In genomic region chr15:80799634-80800137, GRCm38 (mm10) we compare ENCODE assay signal across 8 mouse cellular contexts.
A peak's percentile ranks its signal among the peaks of the same experiment; 100 is the strongest.
DNase-seq lines count a peak whose midpoint lies in the region; ATAC-seq and TF ChIP-seq lines count a peak whose summit lies in the region.

No protein-coding gene starts in this region.

- DNase-seq in 416B (ENCODE audit: low read depth) (peak; percentile 83), MEL (ENCODE audit: low read depth, low spot score) (peak; percentile 88)
- DNase-seq in cerebellum, postnatal 36 days, result peak; percentile 39 to 42
- DNase-seq in heart, adult 9 months (ENCODE audit: low spot score in 2 of 2), result peak; percentile 38 to 50
- DNase-seq in kidney, postnatal 0 days (ENCODE audit: low spot score), result peak; percentile 88
- peak; percentile 85 for DNase-seq in lung, embryonic 14.5 days
- peak; percentile 81 for DNase-seq in retina, postnatal 1 day

- H3K27me3 ChIP-seq in MEL (ENCODE audit: control insufficient read depth in 1 of 2, insufficient read depth in 2 of 2, low read length in 2 of 2), result no peaks in the 10 kb centered on the region
- no peaks in the 10 kb centered on the region for H3K27me3 ChIP-seq in kidney, postnatal 0 days (ENCODE audit: insufficient read depth, low read length)
- no peaks in the 10 kb centered on the region for H3K27me3 ChIP-seq in lung, embryonic 14.5 days (ENCODE audit: insufficient read depth, low read length)

- TF ChIP-seq POLR2A in MEL (IDR thresholded peaks at IDR 0.05; ENCODE audit: control insufficient read depth in 1 of 2, insufficient read depth in 1 of 2, low read depth in 1 of 2, low read length in 2 of 2, poor library complexity in 1 of 2), result no peak

- peaks cover 18 to 28% of the 10 kb centered on the region in 2 experiments for H3K4me1 ChIP-seq in MEL (ENCODE audit: control insufficient read depth in 1 of 2, insufficient read depth in 2 of 2, low read length in 2 of 2)
- H3K4me1 ChIP-seq in kidney, postnatal 0 days (replicated peaks; ENCODE audit: insufficient read depth, low read length), result peaks cover 11% of the 10 kb centered on the region; the same call in 1 of the 2 replicates
- H3K4me1 ChIP-seq in lung, embryonic 14.5 days (ENCODE audit: insufficient read depth), result peaks cover 7% of the 10 kb centered on the region; the same call in 1 of the 2 replicates

- no peaks in the 10 kb centered on the region for H3K9me3 ChIP-seq in MEL (replicated peaks; ENCODE audit: insufficient read depth, low read length)
- H3K9me3 ChIP-seq in kidney, postnatal 0 days (replicated peaks; ENCODE audit: low read length), result no peaks in the 10 kb centered on the region
- no peaks in the 10 kb centered on the region for H3K9me3 ChIP-seq in lung, embryonic 14.5 days (ENCODE audit: low read depth, low read length)

- H3K79me2 ChIP-seq in MEL (ENCODE audit: control insufficient read depth, insufficient read depth, low read length, poor library complexity), result peaks cover 37% of the 10 kb centered on the region

- peak overlapping the region; percentile 85 for H3K9ac ChIP-seq in MEL (ENCODE audit: control insufficient read depth, low read depth, low read length, poor library complexity, severe bottlenecking)
- H3K9ac ChIP-seq in kidney, postnatal 0 days (ENCODE audit: low read depth, low read length), result peak overlapping the region; percentile 66
- H3K9ac ChIP-seq in lung, embryonic 14.5 days, result peak overlapping the region; percentile 82

- H3K27ac ChIP-seq in MEL (ENCODE audit: control insufficient read depth, low read depth, low read length), result peak overlapping the region; percentile 93
- peak overlapping the region; percentile 88 for H3K27ac ChIP-seq in kidney, postnatal 0 days
- H3K27ac ChIP-seq in lung, embryonic 14.5 days (ENCODE audit: low read depth), result peak overlapping the region; percentile 93

- 1% methylated on average over 10 of the region's 10 CpGs for WGBS in kidney, postnatal 0 days
- WGBS in lung, embryonic 14.5 days, result under 1% methylated on average over 10 of the region's 10 CpGs

- TF ChIP-seq RAD21 in MEL (IDR thresholded peaks at IDR 0.05; ENCODE audit: low read depth, low read length), result no peak

- H3K4me3 ChIP-seq in MEL (ENCODE audit: control insufficient read depth in 1 of 2, insufficient read depth in 1 of 2, low read depth in 2 of 2, low read length in 2 of 2), result peak overlapping the region; percentile 80 to 85
- peak overlapping the region; percentile 64 for H3K4me3 ChIP-seq in kidney, postnatal 0 days (replicated peaks; ENCODE audit: low read depth, low read length)
- peak overlapping the region; percentile 54 for H3K4me3 ChIP-seq in lung, embryonic 14.5 days (ENCODE audit: low read depth, low read length)

- TF ChIP-seq EP300 in MEL (IDR thresholded peaks at IDR 0.05; ENCODE audit: low read depth in 1 of 2, low read length in 2 of 2), result 0 out of 4 replicates have a peak, but pooled peaks have one; percentile 17 to 48

- TF ChIP-seq CTCF in MEL (IDR thresholded peaks at IDR 0.05 in 2 of 3, conservative IDR thresholded peaks at IDR 0.05 in 1 of 3; ENCODE audit: control insufficient read depth in 1 of 3, insufficient read depth in 1 of 3, low read depth in 2 of 3, low read length in 3 of 3, poor library complexity in 1 of 3, severe bottlenecking in 1 of 3), result no peak
- no peak for TF ChIP-seq CTCF in kidney, postnatal 0 days (IDR thresholded peaks at IDR 0.05; ENCODE audit: low read depth)
- TF ChIP-seq CTCF in lung, embryonic 14.5 days (IDR thresholded peaks at IDR 0.05; ENCODE audit: low read depth), result no peak

- H3K36me3 ChIP-seq in MEL (ENCODE audit: control insufficient read depth in 1 of 2, insufficient read depth in 2 of 2, low read length in 2 of 2), result peaks cover 0 to 23% of the 10 kb centered on the region in 2 experiments; a peak in 2 of 4 replicates
- no peaks in the 10 kb centered on the region for H3K36me3 ChIP-seq in kidney, postnatal 0 days (ENCODE audit: insufficient read depth, low read length)
- no peaks in the 10 kb centered on the region for H3K36me3 ChIP-seq in lung, embryonic 14.5 days (ENCODE audit: insufficient read depth)

- no peak for ATAC-seq in kidney, postnatal 0 days (replicated peaks; ENCODE audit: low FRiP score, low read depth)
- ATAC-seq in lung, embryonic 14.5 days (ENCODE audit: insufficient read depth), result peak; percentile 54
- ATAC-seq in monocyte, adult 5-6 weeks (replicated peaks; ENCODE audit: insufficient number of reproducible peaks, low FRiP score, low TSS enrichment, poor library complexity, severe bottlenecking), result no peak

- peak overlapping the region; percentile 64 for H3K4me2 ChIP-seq in kidney, postnatal 0 days (ENCODE audit: low read length)
- H3K4me2 ChIP-seq in lung, embryonic 14.5 days, result peak overlapping the region; percentile 69

TF ChIP-seq in MEL, 35 proteins besides CTCF, POLR2A, EP300 and RAD21:
- 0 out of 2 replicates have a peak, but pooled peaks have one; percentile 13 for TF ChIP-seq BHLHE40 (IDR thresholded peaks at IDR 0.05; ENCODE audit: borderline replicate concordance, low read depth, low read length)
- TF ChIP-seq MYB (IDR thresholded peaks at IDR 0.05; ENCODE audit: low read depth, low read length), result 0 out of 2 replicates have a peak, but pooled peaks have one; percentile 11
- TF ChIP-seq POLR2AphosphoS2 (IDR thresholded peaks at IDR 0.05; ENCODE audit: low read length), result peak; percentile 42; the same call in 1 of the 2 replicates
- no peak for TF ChIP-seq E2F4 (IDR thresholded peaks at IDR 0.05; ENCODE audit: borderline replicate concordance, low read depth, low read length)
- 0 out of 2 replicates have a peak, but pooled peaks have one; percentile 19 for TF ChIP-seq MEF2A (IDR thresholded peaks at IDR 0.05; ENCODE audit: extremely low read depth, insufficient replicate concordance, low read depth, low read length, poor library complexity, severe bottlenecking)
- no peak for TF ChIP-seq MAFK (IDR thresholded peaks at IDR 0.05; ENCODE audit: borderline replicate concordance, low read depth, low read length)
- TF ChIP-seq UBTF (IDR thresholded peaks at IDR 0.05; ENCODE audit: borderline replicate concordance, insufficient read depth, low read depth, low read length), result 0 out of 2 replicates have a peak, but pooled peaks have one; percentile 7
- TF ChIP-seq MXI1 (IDR thresholded peaks at IDR 0.05; ENCODE audit: low read depth, low read length), result peak; percentile 38
- TF ChIP-seq TAL1 (IDR thresholded peaks at IDR 0.05; ENCODE audit: low read length), result no peak
- no peak for TF ChIP-seq USF2 (IDR thresholded peaks at IDR 0.05; ENCODE audit: borderline replicate concordance in 1 of 2, insufficient read depth in 1 of 2, low read depth in 1 of 2, low read length in 2 of 2)
- TF ChIP-seq SIN3A (IDR thresholded peaks at IDR 0.05; ENCODE audit: low read length), result peak; percentile 57; the same call in 1 of the 2 replicates
- TF ChIP-seq ZC3H11A (IDR thresholded peaks at IDR 0.05; ENCODE audit: low read depth, low read length), result no peak
- TF ChIP-seq GABPA (IDR thresholded peaks at IDR 0.05; ENCODE audit: low read depth, low read length), result no peak
- no peak for TF ChIP-seq POLR2AphosphoS5 (IDR thresholded peaks at IDR 0.05; ENCODE audit: borderline replicate concordance, low read depth, low read length)
- peak; percentile 50; the same call in 1 of the 2 replicates for TF ChIP-seq MAX (IDR thresholded peaks at IDR 0.05; ENCODE audit: low read length)
- TF ChIP-seq NELFE (IDR thresholded peaks at IDR 0.05; ENCODE audit: low read depth, low read length), result peak; percentile 31; the same call in 1 of the 2 replicates
- TF ChIP-seq KAT2A (conservative IDR thresholded peaks at IDR 0.05; ENCODE audit: low read depth, low read length), result no peak
- no peak; the same call in 1 of the 2 replicates for TF ChIP-seq RCOR1 (IDR thresholded peaks at IDR 0.05; ENCODE audit: low read depth, low read length)
- TF ChIP-seq ZNF384 (IDR thresholded peaks at IDR 0.05; ENCODE audit: low read depth, low read length), result no peak
- TF ChIP-seq USF1 (IDR thresholded peaks at IDR 0.05; ENCODE audit: low read depth, low read length), result 0 out of 2 replicates have a peak, but pooled peaks have one; percentile 18
- TF ChIP-seq HCFC1 (IDR thresholded peaks at IDR 0.05; ENCODE audit: low read depth, low read length), result peak; percentile 54; the same call in 1 of the 2 replicates
- no peak for TF ChIP-seq GATA1 (IDR thresholded peaks at IDR 0.05; ENCODE audit: low read depth, low read length)
- TF ChIP-seq TCF12 (IDR thresholded peaks at IDR 0.05; ENCODE audit: low read depth, low read length), result no peak; the same call in 1 of the 2 replicates
- peak; percentile 75 for TF ChIP-seq MAZ (IDR thresholded peaks at IDR 0.05; ENCODE audit: low read depth, low read length)
- no peak for TF ChIP-seq TBP (IDR thresholded peaks at IDR 0.05; ENCODE audit: low read depth, low read length)
- TF ChIP-seq ETS1 (IDR thresholded peaks at IDR 0.05; ENCODE audit: low read depth, low read length), result peak; percentile 85
- TF ChIP-seq CHD2 (IDR thresholded peaks at IDR 0.05; ENCODE audit: low read length), result peak; percentile 41; the same call in 1 of the 2 replicates
- no peak for TF ChIP-seq SMC3 (IDR thresholded peaks at IDR 0.05; ENCODE audit: low read depth, low read length)
- no peak for TF ChIP-seq ZKSCAN1 (IDR thresholded peaks at IDR 0.05; ENCODE audit: low read depth, low read length)
- TF ChIP-seq MYC (IDR thresholded peaks at IDR 0.05; ENCODE audit: low read depth, low read length), result no peak
- no peak for TF ChIP-seq JUND (IDR thresholded peaks at IDR 0.05; ENCODE audit: low read depth, low read length)
- no peak for TF ChIP-seq ZMIZ1 (IDR thresholded peaks at IDR 0.05; ENCODE audit: low read depth, low read length)
- 0 out of 2 replicates have a peak, but pooled peaks have one; percentile 6 for TF ChIP-seq NRF1 (IDR thresholded peaks at IDR 0.05; ENCODE audit: insufficient read depth, low read depth, low read length, poor library complexity, severe bottlenecking)
- TF ChIP-seq CHD1 (IDR thresholded peaks at IDR 0.05; ENCODE audit: low read depth, low read length), result peak; percentile 62
- TF ChIP-seq ELF1 (IDR thresholded peaks at IDR 0.05; ENCODE audit: low read depth, low read length), result no peak
